Mouse (Mus musculus) heart, adult 8-10 months (tissue): ENCODE data around the gene Mipep. TPM values are rescaled to one million over a fixed set of nuclear protein-coding genes. Genes with fewer than 3 reads are reported as not detected.

Experiments used
- DNase-seq: peaks from one replicate; pipeline ENCODE4 v3.0.0; 2022; ENCODE audit warnings: low spot score
- total RNA-seq, 4 experiments: library from RNA; stranded (reverse); gene quantifications; 2 replicates each; pipeline ENCODE4 v1.2.4; 2022

Mipep gene
- total RNA-seq, 4 experiments from 2014 or later = 70.6 to 75.9 (median 73.6) TPM

GRCm38 (mm10) chr14:60863396-60863795 is 79.0 kb downstream of the Mipep start:
- DNase-seq = no peak

GRCm38 (mm10) chr14:60866399-60866798 is 82.0 kb downstream of the Mipep start:
- no peak for DNase-seq

GRCm38 (mm10) chr14:60868325-60868724 is 84.0 kb downstream of the Mipep start:
- no peak for DNase-seq

- no peak for DNase-seq
Measured at GRCm38 (mm10) chr14:60871831-60872230, 87.5 kb downstream of the Mipep start.

GRCm38 (mm10) chr14:60882106-60882505 is 97.7 kb downstream of the Mipep start:
- no peak for DNase-seq

- DNase-seq = no peak
Measured at GRCm38 (mm10) chr14:60882681-60883080, 98.3 kb downstream of the Mipep start.

- no peak for DNase-seq
Measured at GRCm38 (mm10) chr14:60885361-60885950, 101.1 kb downstream of the Mipep start.

GRCm38 (mm10) chr14:60893882-60894281 is 109.5 kb downstream of the Mipep start:
- no peak for DNase-seq

GRCm38 (mm10) chr14:60895172-60896000 is 111.0 kb downstream of the Mipep start:
- no peak for DNase-seq

GRCm38 (mm10) chr14:60898086-60898667 is 113.8 kb downstream of the Mipep start:
- no peak for DNase-seq

GRCm38 (mm10) chr14:60904501-60904900 is 120.1 kb downstream of the Mipep start:
- no peak for DNase-seq

GRCm38 (mm10) chr14:60906421-60907374 is 122.3 kb downstream of the Mipep start:
- DNase-seq = peak; percentile 46

- DNase-seq = no peak
Measured at GRCm38 (mm10) chr14:60909351-60909750, 125.0 kb downstream of the Mipep start.

- no peak for DNase-seq
Measured at GRCm38 (mm10) chr14:60910506-60911444, 126.4 kb downstream of the Mipep start.

- peak; percentile 11 for DNase-seq
Measured at GRCm38 (mm10) chr14:60912981-60913468, 128.7 kb downstream of the Mipep start.

GRCm38 (mm10) chr14:60916661-60917060 is 132.3 kb downstream of the Mipep start:
- DNase-seq = no peak

- no peak for DNase-seq
Measured at GRCm38 (mm10) chr14:60926011-60926410, 141.6 kb downstream of the Mipep start.

- DNase-seq = no peak
Measured at GRCm38 (mm10) chr14:60935705-60936104, 151.3 kb downstream of the Mipep start.

- no peak for DNase-seq
Measured at GRCm38 (mm10) chr14:60937481-60938039, 153.2 kb downstream of the Mipep start.
